Mouse (Mus musculus) lung, adult 18-20 months (tissue): ENCODE data around the gene Rtca.

Experiments used
- DNase-seq, 2 experiments: peaks; one replicate each; pipeline ENCODE4 v3.0.0; 2022; ENCODE audit warnings: mixed read lengths in 2 of 2

Rtca gene

GRCm38 (mm10) chr3:116507772-116508351 lies at the start of gene Rtca:
Rtca (minus strand) TSS chr3:116508208.
- DNase-seq: peak; percentile 96 to 98

GRCm38 (mm10) chr3:116551362-116551761 lies 43.4 kb upstream of the Rtca start:
- DNase-seq: no peak

- DNase-seq: no peak
These were observed 39.4 kb upstream of the Rtca start for GRCm38 (mm10) chr3:116547430-116547829.

GRCm38 (mm10) chr3:116542532-116542931 lies 34.5 kb upstream of the Rtca start:
- DNase-seq: no peak

GRCm38 (mm10) chr3:116542070-116542469 lies 34.1 kb upstream of the Rtca start:
- DNase-seq: no peak

GRCm38 (mm10) chr3:116537200-116537573 lies 29.2 kb upstream of the Rtca start:
- DNase-seq: no peak

GRCm38 (mm10) chr3:116536428-116537199 lies 28.6 kb upstream of the Rtca start:
- no peak for DNase-seq

- no peak for DNase-seq
These were observed 22.8 kb upstream of the Rtca start for GRCm38 (mm10) chr3:116530826-116531225.

GRCm38 (mm10) chr3:116529741-116530140 lies 21.7 kb upstream of the Rtca start:
- no peak for DNase-seq

GRCm38 (mm10) chr3:116520141-116520761 lies 12.2 kb upstream of the Rtca start:
- no peak for DNase-seq

GRCm38 (mm10) chr3:116512904-116513716 lies 5.1 kb upstream of the Rtca start, which contains the start of gene Dbt:
Dbt (plus strand) TSS chr3:116513070.
- DNase-seq: peak; percentile 90 to 93

- peak in 1 of 2 experiments; percentile 41 for DNase-seq
These were observed 4.3 kb upstream of the Rtca start for GRCm38 (mm10) chr3:116512151-116512903.

GRCm38 (mm10) chr3:116495671-116496070 lies 12.3 kb downstream of the Rtca start:
- no peak for DNase-seq

GRCm38 (mm10) chr3:116493658-116494057 lies 14.3 kb downstream of the Rtca start:
- DNase-seq: no peak

- no peak for DNase-seq
These were observed 16.0 kb downstream of the Rtca start for GRCm38 (mm10) chr3:116491923-116492454.

GRCm38 (mm10) chr3:116490920-116491319 lies 17.1 kb downstream of the Rtca start:
- no peak for DNase-seq

- DNase-seq: no peak
These were observed 24.7 kb downstream of the Rtca start for GRCm38 (mm10) chr3:116483271-116483670.

- DNase-seq: no peak
These were observed 25.3 kb downstream of the Rtca start for GRCm38 (mm10) chr3:116482724-116483123.

GRCm38 (mm10) chr3:116480937-116481336 lies 27.1 kb downstream of the Rtca start:
- no peak for DNase-seq

- DNase-seq: no peak
These were observed 27.9 kb downstream of the Rtca start for GRCm38 (mm10) chr3:116480119-116480518.

GRCm38 (mm10) chr3:116477351-116477750 lies 30.7 kb downstream of the Rtca start:
- DNase-seq: no peak

- DNase-seq: no peak
These were observed 31.2 kb downstream of the Rtca start for GRCm38 (mm10) chr3:116476686-116477298.
